Mouse (Mus musculus): ENCODE data around the gene Sh3bp1.

DNA sequence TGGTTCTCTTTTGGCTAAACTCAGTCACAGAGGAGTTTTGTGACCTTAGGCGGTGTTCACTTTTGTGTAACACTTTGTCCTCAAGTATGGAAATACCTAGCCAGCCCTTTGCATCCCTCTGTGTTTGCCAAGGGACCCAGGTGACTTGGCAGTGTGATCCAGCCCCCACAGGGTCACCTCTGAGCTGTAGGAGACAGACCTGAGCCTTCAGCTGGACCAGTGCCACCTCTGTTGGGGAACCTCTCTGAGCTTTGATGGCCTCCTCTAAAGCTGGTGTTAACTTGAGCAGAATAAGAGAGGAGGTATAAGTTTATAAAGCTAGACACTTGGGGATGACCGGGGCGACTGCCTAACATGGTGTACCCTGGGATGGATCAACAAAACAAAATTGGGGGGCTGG is 49.3 kb downstream of the Sh3bp1 start:
- TF ChIP-seq CTCF (IDR thresholded peaks at IDR 0.05; ENCODE audit: low read depth) (no peak), EP300 (optimal IDR thresholded peaks at IDR 0.05) (no peak)

Data from stomach, postnatal 0 days (tissue).